Mouse (Mus musculus) spleen, adult 2 months (tissue): ENCODE results near the gene Snapc3.

Experiments
- CTCF ChIP-seq: fragments of 200-500 bp; IDR thresholded peaks from 2 replicates; pipeline ENCODE4 v1.5.1; 2011; ENCODE audit warnings: mild to moderate bottlenecking, inconsistent platforms; ENCODE audit not compliant: insufficient read depth, insufficient read length, insufficient replicate concordance; ENCODE audit errors: extremely low read depth
- POLR2A ChIP-seq: fragments of 200-500 bp; IDR thresholded peaks from 2 replicates; pipeline ENCODE4 v1.6.1; 2011; ENCODE audit warnings: low read depth, low read length, inconsistent platforms

DNA sequence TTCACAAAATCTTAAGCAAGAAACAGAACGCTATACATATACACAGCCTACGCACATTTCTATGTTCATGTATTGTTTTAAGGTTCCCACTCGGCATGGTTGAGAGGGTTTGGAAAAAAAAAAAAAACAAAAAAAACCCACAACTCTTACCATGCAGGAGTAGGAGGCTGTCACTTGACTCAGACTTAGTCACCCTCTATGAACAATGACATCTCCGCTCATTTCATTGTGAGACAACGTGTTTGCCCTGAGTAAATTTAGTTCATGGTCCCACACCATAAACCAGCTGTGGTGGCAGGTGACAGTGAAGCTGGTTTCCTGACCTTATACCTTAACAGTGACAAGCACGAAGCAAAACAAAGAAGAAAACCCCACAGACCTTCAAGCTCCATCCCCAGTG lies 41.9 kb upstream of the Snapc3 start:
- TF ChIP-seq CTCF (no peak), POLR2A (no peak)
